Mouse (Mus musculus) cerebellum, adult 2 months (tissue): ENCODE results near the gene Spc24. TPM values are rescaled to one million over a fixed set of nuclear protein-coding genes. Genes with fewer than 3 reads are reported as not detected.
A peak's percentile ranks its signal among the peaks of the same experiment; 100 is the strongest.
"Not testable (repeated sequence)": the region's sequence is repeated elsewhere in the genome, so short reads cannot be mapped to it uniquely, and the experiment has no call there.

Experiments used
- DNase-seq, 2 experiments: peaks; one replicate each; pipeline ENCODE4 v3.0.0; 2021
- H3K27ac ChIP-seq: fragments of 200-500 bp; 2 replicates; pipeline ENCODE4 v1.5.1; 2012; ENCODE audit warnings: low read length, control low read depth, inconsistent platforms; ENCODE audit not compliant: insufficient read depth
- H3K27me3 ChIP-seq: fragments of 200-500 bp; 2 replicates; pipeline ENCODE4 v1.6.1; 2012; ENCODE audit warnings: inconsistent platforms, mild to moderate bottlenecking, low read length, moderate library complexity; ENCODE audit not compliant: control insufficient read depth, insufficient read depth
- H3K4me1 ChIP-seq: fragments of 200-500 bp; 2 replicates; pipeline ENCODE4 v1.6.1; 2011; ENCODE audit warnings: low read length; ENCODE audit not compliant: control insufficient read depth, insufficient read depth
- H3K4me3 ChIP-seq: fragments of 200-500 bp; replicated peaks from 2 replicates; pipeline ENCODE3; 2011; ENCODE audit warnings: mild to moderate bottlenecking, low read depth, low read length, control low read depth; ENCODE audit not compliant: insufficient read depth
- CTCF ChIP-seq: fragments of 200-500 bp; IDR thresholded peaks from 2 replicates; pipeline ENCODE4 v1.5.1; 2011; ENCODE audit warnings: low read depth, mild to moderate bottlenecking, control low read depth, low read length, moderate library complexity, borderline replicate concordance; ENCODE audit not compliant: insufficient read depth
- POLR2A ChIP-seq: fragments of 200-500 bp; IDR thresholded peaks from 2 replicates; pipeline ENCODE4 v1.6.1; 2011; ENCODE audit warnings: low read length, control low read depth, borderline replicate concordance; ENCODE audit not compliant: insufficient read depth
- WGBS: fragments of 180-500 bp; shearing (Covaris S2); methylation state at CpG from one replicate; pipeline ENCODE4 v1.1.7; 2018; 5-methylcytosine and 5-hydroxymethylcytosine counted together
- polyA plus RNA-seq: library from polyadenylated mRNA; depleted of rRNA; stranded (reverse); fragments of >200 nt; gene quantifications from 2 replicates; pipeline ENCODE4 v1.2.3, GENCODE M21; 2012

Gene Spc24
- polyA plus RNA-seq, 1 experiment: 3.8 TPM

- Histone ChIP-seq H3K4me3 (peak within 1 kb of the TSS; percentile 54), H3K27ac (0 out of 2 replicates have a peak within 1 kb of the TSS, but pooled peaks have one; percentile 22), H3K4me1 (peaks cover 12% of the 10 kb centered on the region), H3K27me3 (no peaks in the 10 kb centered on the region)
- 1% methylated on average over 52 of the region's 52 CpGs for WGBS
- no peak for TF ChIP-seq CTCF
- TF ChIP-seq POLR2A: peak; percentile 33; the same call in 1 of the 2 replicates
- DNase-seq: peak; percentile 64 to 79
Measured at GRCm38 (mm10) chr9:21798345-21799009, 38.4 kb upstream of the Spc24 start, which contains the start of gene Kank2. TSS of gene Kank2 (minus strand) at chr9:21798744.

- DNase-seq: no peak
Measured at GRCm38 (mm10) chr9:21797921-21798344, 37.8 kb upstream of the Spc24 start.

GRCm38 (mm10) chr9:21796919-21797318 is 36.8 kb upstream of the Spc24 start:
- DNase-seq: no peak
- H3K4me1 ChIP-seq: peaks cover 12% of the 10 kb centered on the region
- no peak overlapping the region for H3K4me3 ChIP-seq
- H3K27me3 ChIP-seq: no peaks in the 10 kb centered on the region
- TF ChIP-seq POLR2A (no peak), CTCF (no peak)
- H3K27ac ChIP-seq: no peak overlapping the region
- WGBS: 76% methylated on average over 3 of the region's 3 CpGs

More at GRCm38 (mm10) chr9:21797921-21798344, 37.8 kb upstream of the Spc24 start:
- Histone ChIP-seq H3K27ac (0 out of 2 replicates have a peak overlapping the region, but pooled peaks have one; percentile 22), H3K4me3 (peak overlapping the region; percentile 54), H3K4me1 (peaks cover 12% of the 10 kb centered on the region), H3K27me3 (no peaks in the 10 kb centered on the region)
- no peak for TF ChIP-seq POLR2A
- no peak for TF ChIP-seq CTCF
- WGBS: 2% methylated on average over 26 of the region's 26 CpGs

DNA sequence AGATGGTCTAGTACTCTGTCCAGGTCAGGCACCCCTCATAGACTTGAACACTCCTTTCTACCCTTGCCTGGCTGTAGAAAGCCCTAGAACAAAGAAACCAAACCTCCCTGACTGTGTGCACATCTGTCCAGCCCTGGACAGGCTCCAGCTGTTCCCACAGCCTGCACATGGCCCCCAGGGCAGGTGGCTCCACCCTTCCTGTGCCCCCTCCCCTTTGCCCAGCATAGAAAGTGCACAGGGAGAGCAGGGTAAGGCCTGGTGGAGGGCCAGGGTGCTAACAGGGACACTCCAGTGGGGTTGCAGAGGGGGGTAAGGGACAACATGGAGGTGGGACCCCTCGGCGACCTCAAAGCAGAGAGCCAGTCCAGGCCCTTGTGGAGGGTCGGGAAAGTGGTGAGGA is 36.2 kb upstream of the Spc24 start:
- TF ChIP-seq CTCF (no peak), POLR2A (no peak)
- peak overlapping the region; percentile 70 for H3K27ac ChIP-seq

DNA sequence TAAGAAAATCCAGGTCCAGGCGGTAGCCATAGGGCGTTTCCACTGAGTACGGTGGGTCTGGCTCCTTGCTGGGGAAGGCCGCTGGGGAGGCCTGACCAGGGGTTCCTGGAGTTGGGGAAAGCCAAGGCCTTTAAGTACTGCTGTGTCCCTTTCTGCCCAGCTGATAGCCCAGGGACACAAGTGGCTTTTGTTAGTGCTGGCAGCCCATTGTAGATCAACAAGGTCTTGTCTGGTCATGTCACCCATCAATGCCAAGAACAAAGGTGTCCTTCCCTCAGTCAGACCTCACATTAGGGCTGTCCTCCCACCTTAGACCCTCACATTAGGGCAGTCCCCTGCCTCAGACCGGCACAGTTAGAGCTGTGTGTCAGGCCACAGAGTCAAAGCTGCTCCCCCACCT is 35.5 kb upstream of the Spc24 start:
- DNase-seq: no peak
- WGBS: 46% methylated on average over 5 of the region's 5 CpGs

More for the DNA sequence above, 36.2 kb upstream of the Spc24 start:
- Histone ChIP-seq H3K27me3 (no peaks in the 10 kb centered on the region), H3K4me1 (peaks cover 17% of the 10 kb centered on the region), H3K4me3 (no peak overlapping the region)
- WGBS: 76% methylated on average over 3 of the region's 3 CpGs
- no peak for DNase-seq

DNA sequence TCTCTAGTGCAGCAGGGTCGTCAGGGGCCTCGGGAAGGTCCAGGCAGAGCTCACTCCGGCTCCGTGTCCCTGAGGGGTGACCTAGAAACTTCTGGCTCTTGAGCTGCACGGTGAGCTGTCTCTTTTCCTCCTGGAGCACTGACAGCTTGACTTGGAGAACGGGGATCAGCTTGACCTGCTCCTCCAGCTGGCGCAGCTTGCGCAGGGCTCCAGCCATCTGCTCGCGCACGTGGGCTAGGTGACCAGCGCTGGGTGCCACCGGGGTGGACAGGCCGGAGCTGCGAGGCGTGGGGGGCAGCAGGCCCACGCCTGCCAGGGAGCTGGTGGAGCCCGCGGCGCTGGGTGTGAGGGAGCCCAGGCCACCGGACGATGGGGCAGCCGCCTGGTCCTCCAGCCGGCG is 34.8 kb upstream of the Spc24 start:
- TF ChIP-seq POLR2A (peak; percentile 54; the same call in 1 of the 2 replicates), CTCF (no peak)
- WGBS: 11% methylated on average over 25 of the region's 25 CpGs
- peaks cover 23% of the 10 kb centered on the region for H3K4me1 ChIP-seq
- DNase-seq: peak; percentile 85 to 87
- H3K4me3 ChIP-seq: peak overlapping the region; percentile 69
- peak overlapping the region; percentile 95 for H3K27ac ChIP-seq
- no peaks in the 10 kb centered on the region for H3K27me3 ChIP-seq

More for the DNA sequence above, 35.5 kb upstream of the Spc24 start:
- H3K4me1 ChIP-seq: peaks cover 18% of the 10 kb centered on the region
- H3K27me3 ChIP-seq: no peaks in the 10 kb centered on the region
- H3K27ac ChIP-seq: peak overlapping the region; percentile 95
- TF ChIP-seq CTCF (no peak), POLR2A (no peak)
- H3K4me3 ChIP-seq: peak overlapping the region; percentile 69

DNA sequence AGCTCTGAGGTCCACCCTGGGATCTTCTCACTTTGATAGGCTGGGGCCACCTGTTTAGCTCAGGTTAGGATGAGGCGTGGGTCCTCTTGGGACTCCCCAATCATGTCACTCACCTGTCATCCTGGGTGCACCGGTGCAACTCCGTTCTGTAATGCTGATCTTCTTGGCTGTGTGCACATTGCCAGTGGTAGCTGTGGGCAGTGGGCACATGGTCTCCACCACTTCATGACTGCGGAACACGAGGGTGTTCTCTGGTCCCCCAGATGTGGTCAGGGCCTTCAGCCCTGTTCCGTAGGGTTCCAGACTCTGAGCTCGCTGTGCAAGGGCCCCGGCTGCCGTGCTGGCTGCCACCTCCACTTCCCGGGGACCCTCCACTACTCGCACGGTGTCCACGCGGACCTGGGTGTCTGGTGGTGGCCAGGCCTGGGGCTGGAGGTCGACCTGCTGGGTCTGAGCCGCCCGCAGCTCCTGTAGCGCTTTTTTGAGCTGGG is 34.3 kb upstream of the Spc24 start:
- Histone ChIP-seq H3K27ac (peak overlapping the region; percentile 95), H3K27me3 (no peaks in the 10 kb centered on the region), H3K4me1 (peaks cover 23% of the 10 kb centered on the region), H3K4me3 (peak overlapping the region; percentile 69)
- TF ChIP-seq POLR2A (no peak), CTCF (no peak)
- no peak for DNase-seq
- 33% methylated on average over 18 of the region's 18 CpGs for WGBS

GRCm38 (mm10) chr9:21793507-21793906 is 33.4 kb upstream of the Spc24 start:
- Histone ChIP-seq H3K4me1 (peaks cover 23% of the 10 kb centered on the region), H3K27ac (peak overlapping the region; percentile 95; the same call in 1 of the 2 replicates), H3K4me3 (peak overlapping the region; percentile 69)
- WGBS: 96% methylated on average over 6 of the region's 6 CpGs
- DNase-seq, H3K27me3 ChIP-seq: not testable (repeated sequence)
